Mouse (Mus musculus): ENCODE results near the gene Gm19402. TPM values are rescaled to one million over a fixed set of nuclear protein-coding genes. Genes with fewer than 3 reads are reported as not detected.

Gene Gm19402
- total and polyA plus RNA-seq, 2 experiments from 2014 or later, result not detected

- no peak overlapping the region for H3K4me2 ChIP-seq (ENCODE audit: low read depth, low read length, poor library complexity, severe bottlenecking)
- H3K4me1 ChIP-seq (ENCODE audit: insufficient read depth, low read length), result no peaks in the 10 kb centered on the region
- no peaks in the 10 kb centered on the region for H3K9me3 ChIP-seq (ENCODE audit: low read length)
- ATAC-seq (ENCODE audit: low FRiP score) (no peak), DNase-seq (ENCODE audit: low spot score) (no peak)
- no peaks in the 10 kb centered on the region for H3K27me3 ChIP-seq (ENCODE audit: insufficient read depth, low read length)
- no peak overlapping the region for H3K4me3 ChIP-seq (ENCODE audit: low read depth, low read length)
- H3K27ac ChIP-seq (ENCODE audit: low read depth, low read length), result no peak overlapping the region
- no peak overlapping the region for H3K9ac ChIP-seq (replicated peaks; ENCODE audit: low read length, poor library complexity, severe bottlenecking)
- 81% methylated on average over 7 of the region's 7 CpGs for WGBS
- peaks cover 60% of the 10 kb centered on the region for H3K36me3 ChIP-seq (ENCODE audit: insufficient read depth, low read length)
- no peak for TF ChIP-seq CTCF (IDR thresholded peaks at IDR 0.05)
These were observed 47.4 kb downstream of the Gm19402 start for GRCm38 (mm10) chr10:77643160-77643559.

MicroRNAs encoded within 50 kb of the gene (microRNA counts, 519-probe panel; counts per million panel counts)
- microRNA mmu-miR-1930, result 528 counts per million, percentile 58 among the panel's probes with 10 or more counts

Small RNA genes within 50 kb of the gene (microRNA-seq; reads per million reads assigned to microRNA genes)
- 14.4 reads per million, percentile 25 among the genes with 10 or more reads in this experiment for gene Mir1930 (ENCODE audit: borderline number of aligned reads)

Other genes with a start within 250 kb of the Gm19402 start
- gene Fam207a, start 175.0 kb downstream of the Gm19402 start, total RNA-seq (2014; rRNA removed), result 47.1 and 49.2 TPM in 2 replicates
- 32.7 and 34.9 TPM in 2 replicates for gene Fam207a, start 175.0 kb downstream of the Gm19402 start, polyA plus RNA-seq (2015; fragmentation: Nextera tagmentation; extraction: Ambion mirVana)
- 0.55 and 1.7 TPM in 2 replicates for gene Itgb2, start 160.5 kb downstream of the Gm19402 start, total RNA-seq (2014; rRNA removed)
- gene Itgb2, start 160.5 kb downstream of the Gm19402 start, polyA plus RNA-seq (2015; fragmentation: Nextera tagmentation; extraction: Ambion mirVana), result 0.69 and 1.2 TPM in 2 replicates
- gene Pttg1ip, start 109.0 kb downstream of the Gm19402 start, total RNA-seq (2014; rRNA removed), result 87.2 and 116 TPM in 2 replicates
- 74.7 and 79.0 TPM in 2 replicates for gene Pttg1ip, start 109.0 kb downstream of the Gm19402 start, polyA plus RNA-seq (2015; fragmentation: Nextera tagmentation; extraction: Ambion mirVana)
- 167 and 306 TPM in 2 replicates for gene Sumo3, start 84.7 kb downstream of the Gm19402 start, total RNA-seq (2014; rRNA removed)
- 385 and 389 TPM in 2 replicates for gene Sumo3, start 84.7 kb downstream of the Gm19402 start, polyA plus RNA-seq (2015; fragmentation: Nextera tagmentation; extraction: Ambion mirVana)
- not detected in 2 replicates for gene Gm49325, start 84.6 kb downstream of the Gm19402 start, total RNA-seq (2014; rRNA removed)
- 6.9 and 10.5 TPM in 2 replicates for gene Gm49325, start 84.6 kb downstream of the Gm19402 start, polyA plus RNA-seq (2015; fragmentation: Nextera tagmentation; extraction: Ambion mirVana)
- gene Ube2g2, start 68.5 kb downstream of the Gm19402 start, total RNA-seq (2014; rRNA removed), result 39.3 and 41.8 TPM in 2 replicates
- gene Ube2g2, start 68.5 kb downstream of the Gm19402 start, polyA plus RNA-seq (2015; fragmentation: Nextera tagmentation; extraction: Ambion mirVana), result 67.2 and 70.6 TPM in 2 replicates
- gene Tspear, start 4.2 kb downstream of the Gm19402 start, total RNA-seq (2014; rRNA removed), result 0.66 and 1.5 TPM in 2 replicates
- 0.63 and 1.3 TPM in 2 replicates for gene Tspear, start 4.2 kb downstream of the Gm19402 start, polyA plus RNA-seq (2015; fragmentation: Nextera tagmentation; extraction: Ambion mirVana)
- gene Gm9508, start 6.5 kb upstream of the Gm19402 start, total RNA-seq (2014; rRNA removed), result not detected in 2 replicates
- gene Gm9508, start 6.5 kb upstream of the Gm19402 start, polyA plus RNA-seq (2015; fragmentation: Nextera tagmentation; extraction: Ambion mirVana), result not detected in 2 replicates
- not detected in 2 replicates for gene Gm10272, start 15.9 kb upstream of the Gm19402 start, total RNA-seq (2014; rRNA removed)
- gene Gm10272, start 15.9 kb upstream of the Gm19402 start, polyA plus RNA-seq (2015; fragmentation: Nextera tagmentation; extraction: Ambion mirVana), result not detected in 2 replicates
- gene Gm10024, start 20.7 kb upstream of the Gm19402 start, total RNA-seq (2014; rRNA removed), result not detected in 2 replicates
- not detected in 2 replicates for gene Gm10024, start 20.7 kb upstream of the Gm19402 start, polyA plus RNA-seq (2015; fragmentation: Nextera tagmentation; extraction: Ambion mirVana)
- gene Gm10142, start 25.1 kb upstream of the Gm19402 start, total RNA-seq (2014; rRNA removed), result not detected in 2 replicates
- not detected in 2 replicates for gene Gm10142, start 25.1 kb upstream of the Gm19402 start, polyA plus RNA-seq (2015; fragmentation: Nextera tagmentation; extraction: Ambion mirVana)
- gene Krtap12-1, start 29.8 kb upstream of the Gm19402 start, total RNA-seq (2014; rRNA removed), result not detected in 2 replicates
- gene Krtap12-1, start 29.8 kb upstream of the Gm19402 start, polyA plus RNA-seq (2015; fragmentation: Nextera tagmentation; extraction: Ambion mirVana), result not detected in 2 replicates
- gene Gm10100, start 35.7 kb upstream of the Gm19402 start, total RNA-seq (2014; rRNA removed), result not detected in 2 replicates
- not detected in 2 replicates for gene Gm10100, start 35.7 kb upstream of the Gm19402 start, polyA plus RNA-seq (2015; fragmentation: Nextera tagmentation; extraction: Ambion mirVana)
- gene Gm18596, start 51.9 kb upstream of the Gm19402 start, total RNA-seq (2014; rRNA removed), result not detected in 2 replicates
- not detected in 2 replicates for gene Gm18596, start 51.9 kb upstream of the Gm19402 start, polyA plus RNA-seq (2015; fragmentation: Nextera tagmentation; extraction: Ambion mirVana)
- gene Gm9736, start 60.6 kb upstream of the Gm19402 start, total RNA-seq (2014; rRNA removed), result not detected in 2 replicates
- not detected in 2 replicates for gene Gm9736, start 60.6 kb upstream of the Gm19402 start, polyA plus RNA-seq (2015; fragmentation: Nextera tagmentation; extraction: Ambion mirVana)
- not detected in 2 replicates for gene Gm3233, start 68.9 kb upstream of the Gm19402 start, total RNA-seq (2014; rRNA removed)
- not detected in 2 replicates for gene Gm3233, start 68.9 kb upstream of the Gm19402 start, polyA plus RNA-seq (2015; fragmentation: Nextera tagmentation; extraction: Ambion mirVana)
- not detected in 2 replicates for gene Gm3238, start 80.6 kb upstream of the Gm19402 start, total RNA-seq (2014; rRNA removed)
- not detected in 2 replicates for gene Gm3238, start 80.6 kb upstream of the Gm19402 start, polyA plus RNA-seq (2015; fragmentation: Nextera tagmentation; extraction: Ambion mirVana)
- gene Gm7138, start 86.2 kb upstream of the Gm19402 start, total RNA-seq (2014; rRNA removed), result not detected in 2 replicates
- not detected in 2 replicates for gene Gm7138, start 86.2 kb upstream of the Gm19402 start, polyA plus RNA-seq (2015; fragmentation: Nextera tagmentation; extraction: Ambion mirVana)
- not detected in 2 replicates for gene Gm3250, start 91.8 kb upstream of the Gm19402 start, total RNA-seq (2014; rRNA removed)
- gene Gm3250, start 91.8 kb upstream of the Gm19402 start, polyA plus RNA-seq (2015; fragmentation: Nextera tagmentation; extraction: Ambion mirVana), result not detected in 2 replicates
- not detected in 2 replicates for gene Gm7137, start 97.4 kb upstream of the Gm19402 start, total RNA-seq (2014; rRNA removed)
- not detected in 2 replicates for gene Gm7137, start 97.4 kb upstream of the Gm19402 start, polyA plus RNA-seq (2015; fragmentation: Nextera tagmentation; extraction: Ambion mirVana)
- not detected in 2 replicates for gene Gm9639, start 104.3 kb upstream of the Gm19402 start, total RNA-seq (2014; rRNA removed)
- gene Gm9639, start 104.3 kb upstream of the Gm19402 start, polyA plus RNA-seq (2015; fragmentation: Nextera tagmentation; extraction: Ambion mirVana), result not detected in 2 replicates
- gene Gm19668, start 108.4 kb upstream of the Gm19402 start, total RNA-seq (2014; rRNA removed), result not detected in 2 replicates
- not detected in 2 replicates for gene Gm19668, start 108.4 kb upstream of the Gm19402 start, polyA plus RNA-seq (2015; fragmentation: Nextera tagmentation; extraction: Ambion mirVana)
- not detected in 2 replicates for gene Gm9507, start 121.1 kb upstream of the Gm19402 start, total RNA-seq (2014; rRNA removed)
- gene Gm9507, start 121.1 kb upstream of the Gm19402 start, polyA plus RNA-seq (2015; fragmentation: Nextera tagmentation; extraction: Ambion mirVana), result not detected in 2 replicates
- gene Gm2696, start 123.9 kb upstream of the Gm19402 start, total RNA-seq (2014; rRNA removed), result not detected in 2 replicates
- not detected in 2 replicates for gene Gm2696, start 123.9 kb upstream of the Gm19402 start, polyA plus RNA-seq (2015; fragmentation: Nextera tagmentation; extraction: Ambion mirVana)
- 0.27 TPM in 1 of 2 replicates, not detected in the other for gene Krtap10-4, start 136.3 kb upstream of the Gm19402 start, total RNA-seq (2014; rRNA removed)
- not detected in 2 replicates for gene Krtap10-4, start 136.3 kb upstream of the Gm19402 start, polyA plus RNA-seq (2015; fragmentation: Nextera tagmentation; extraction: Ambion mirVana)
- not detected in 2 replicates for gene Krtap10-10, start 145.2 kb upstream of the Gm19402 start, total RNA-seq (2014; rRNA removed)
- gene Krtap10-10, start 145.2 kb upstream of the Gm19402 start, polyA plus RNA-seq (2015; fragmentation: Nextera tagmentation; extraction: Ambion mirVana), result not detected in 2 replicates
- gene Gm36176, start 156.0 kb upstream of the Gm19402 start, total RNA-seq (2014; rRNA removed), result not detected in 2 replicates
- not detected in 2 replicates for gene Gm36176, start 156.0 kb upstream of the Gm19402 start, polyA plus RNA-seq (2015; fragmentation: Nextera tagmentation; extraction: Ambion mirVana)
- not detected in 2 replicates for gene Gm10318, start 162.1 kb upstream of the Gm19402 start, total RNA-seq (2014; rRNA removed)
- gene Gm10318, start 162.1 kb upstream of the Gm19402 start, polyA plus RNA-seq (2015; fragmentation: Nextera tagmentation; extraction: Ambion mirVana), result not detected in 2 replicates
- gene Gm3285, start 171.2 kb upstream of the Gm19402 start, total RNA-seq (2014; rRNA removed), result not detected in 2 replicates
- gene Gm3285, start 171.2 kb upstream of the Gm19402 start, polyA plus RNA-seq (2015; fragmentation: Nextera tagmentation; extraction: Ambion mirVana), result not detected in 2 replicates
- gene Lrrc3, start 211.8 kb upstream of the Gm19402 start, total RNA-seq (2014; rRNA removed), result 36.1 and 39.6 TPM in 2 replicates
- 29.7 and 29.9 TPM in 2 replicates for gene Lrrc3, start 211.8 kb upstream of the Gm19402 start, polyA plus RNA-seq (2015; fragmentation: Nextera tagmentation; extraction: Ambion mirVana)